Mouse (Mus musculus) CD4-positive naive resting alpha-beta T cell, adult 76 days (primary cell): ENCODE results near the gene Cd22. TPM values are rescaled to one million over a fixed set of nuclear protein-coding genes. Genes with fewer than 3 reads are reported as not detected.

Experiments
- total RNA-seq: library from RNA; stranded (reverse); gene quantifications from one replicate; pipeline ENCODE4 v1.2.4, GENCODE M21; 2023

Cd22 gene
- total RNA-seq, result 68.7 TPM

DNA sequence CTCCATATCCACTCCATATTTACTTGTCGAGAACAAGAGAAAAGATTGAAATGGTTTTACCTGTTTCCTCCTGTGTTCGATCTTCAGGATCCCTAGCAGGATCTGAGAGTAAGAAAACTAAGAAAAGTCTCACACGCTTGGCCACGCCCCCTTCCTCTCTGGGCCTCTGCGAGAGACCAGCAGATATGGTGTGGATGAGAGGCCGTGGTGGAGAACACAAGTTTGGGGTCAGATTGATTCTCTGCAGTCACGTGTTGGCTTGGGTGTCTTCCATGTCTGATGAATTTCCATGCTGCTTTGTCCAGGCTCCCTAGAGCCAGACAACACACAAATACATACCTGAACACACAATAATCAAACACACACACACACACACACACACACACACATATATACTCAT lies at the start of gene Cd22:
Cd22 (minus strand) TSS at position 167 of the 400 bp plus-strand sequence.

DNA sequence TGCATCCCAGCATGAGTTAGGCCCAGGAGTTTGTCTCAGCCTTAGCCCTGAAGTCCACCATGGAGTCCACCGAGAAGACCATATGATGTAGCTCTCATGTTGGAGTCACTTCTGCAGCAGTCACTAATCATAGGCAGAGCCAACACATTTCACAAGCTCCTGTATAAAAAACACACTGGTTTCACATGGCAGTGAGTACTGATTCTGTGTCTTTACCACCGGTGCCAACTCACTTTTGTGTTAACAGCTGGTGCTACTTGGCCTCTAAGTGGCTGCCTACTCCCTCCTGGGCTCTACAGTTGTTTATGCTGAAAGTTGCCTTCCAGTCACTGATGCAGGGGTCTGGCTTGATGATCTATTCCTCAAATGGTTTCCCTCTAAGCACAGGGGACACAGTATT lies 44.4 kb upstream of the Cd22 start, which contains the start of gene Hamp2:
Hamp2 (minus strand) TSS at position 101 of the 400 bp plus-strand sequence.

DNA sequence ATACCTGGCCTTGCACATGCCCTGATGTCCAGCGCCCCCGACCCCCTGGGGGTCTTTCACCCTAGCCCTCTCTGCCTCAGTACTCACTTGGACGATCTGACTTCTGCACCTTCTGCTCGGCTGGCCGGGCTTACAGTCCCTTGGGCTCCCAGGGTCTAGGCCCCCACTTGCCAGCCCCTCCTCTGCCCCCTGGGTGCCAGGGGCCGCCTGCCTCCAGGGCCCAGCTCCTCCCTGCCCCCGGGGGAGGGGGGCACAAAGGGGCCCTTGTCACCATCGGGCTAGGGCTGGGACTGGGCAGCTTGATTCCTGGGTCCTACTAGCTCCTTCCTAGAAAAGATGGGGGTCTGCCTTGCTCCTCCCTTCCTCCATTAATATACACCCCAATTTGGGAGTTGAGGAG lies 34.6 kb upstream of the Cd22 start, which contains the start of gene Mag:
Mag (minus strand) TSS at position 142 of the 400 bp plus-strand sequence.

DNA sequence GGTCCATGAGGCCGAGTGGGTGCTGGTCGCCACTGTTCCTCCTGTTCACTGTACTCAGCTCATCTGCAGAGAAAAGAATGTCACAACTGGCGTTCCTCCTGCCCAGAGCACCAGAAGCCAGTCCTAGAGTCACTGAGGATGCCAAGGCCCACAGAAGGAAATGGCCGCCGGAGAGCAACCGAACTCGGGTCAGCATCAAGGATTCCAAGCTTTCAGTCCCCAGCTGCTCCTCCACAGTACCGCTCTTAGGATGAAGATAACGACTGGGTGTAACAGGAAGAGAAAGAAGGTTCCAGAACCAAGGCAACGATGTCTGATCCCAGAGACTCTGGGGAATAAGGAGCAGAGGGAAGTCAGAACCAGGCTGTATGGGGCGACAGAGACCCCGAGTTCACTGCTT lies 18.7 kb downstream of the Cd22 start, which contains the start of gene Ffar1:
Ffar1 (minus strand) TSS at position 101 of the 400 bp plus-strand sequence.

DNA sequence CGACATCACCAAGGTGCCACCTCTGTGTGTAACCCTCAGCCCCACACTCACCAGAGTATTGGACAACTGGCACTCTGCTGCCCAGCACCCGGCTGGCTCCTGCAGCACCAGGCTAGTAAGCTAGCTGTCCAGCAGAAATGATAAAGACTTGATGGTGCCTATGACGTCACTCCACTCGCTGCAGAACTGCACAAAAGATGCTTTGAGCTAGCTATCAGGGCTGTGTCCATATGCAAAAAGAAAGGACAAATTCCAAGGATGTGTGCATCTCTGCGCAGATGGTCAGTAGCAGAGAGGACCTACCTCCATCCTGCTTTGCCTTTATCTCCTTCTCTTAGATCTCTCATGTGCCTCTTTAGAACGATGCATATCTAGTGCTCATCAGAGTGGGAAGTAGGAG lies 24.1 kb downstream of the Cd22 start, which contains the start of gene Ffar3:
Ffar3 (minus strand) TSS at position 101 of the 400 bp plus-strand sequence.

DNA sequence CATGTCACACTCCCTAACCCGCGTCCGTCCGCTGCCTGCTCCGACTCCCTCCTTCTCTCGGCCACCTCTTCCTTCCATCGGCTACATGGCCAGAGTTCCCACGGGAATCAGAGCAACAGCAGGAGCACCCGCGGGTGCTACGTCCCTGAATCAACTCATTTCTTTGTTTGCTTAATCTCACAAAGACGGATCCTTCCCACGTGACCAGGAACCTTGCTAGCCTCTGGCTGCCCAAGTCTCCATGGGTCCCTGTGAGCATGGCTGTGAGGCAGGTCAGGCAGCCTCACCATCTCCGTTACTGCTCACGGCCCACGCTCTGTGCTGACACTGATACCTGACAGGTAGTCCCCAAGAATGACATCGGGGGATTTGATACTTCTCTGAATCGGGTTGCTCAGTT lies 56.5 kb downstream of the Cd22 start, which contains the start of gene Ffar2:
Ffar2 (minus strand) TSS at position 101 of the 400 bp plus-strand sequence.

Other genes with a start within 250 kb of the Cd22 start
- not detected for gene Etv2, start 244.5 kb downstream of the Cd22 start, total RNA-seq
- gene Rbm42, start 230.0 kb downstream of the Cd22 start, total RNA-seq, result 95.6 TPM
- 33.8 TPM for gene Haus5, start 215.3 kb downstream of the Cd22 start, total RNA-seq
- gene Pmis2, start 208.7 kb downstream of the Cd22 start, total RNA-seq, result not detected
- gene 2200002J24Rik, start 181.4 kb downstream of the Cd22 start, total RNA-seq, result not detected
- not detected for gene Atp4a, start 168.1 kb downstream of the Cd22 start, total RNA-seq
- 29.7 TPM for gene Tmem147, start 150.8 kb downstream of the Cd22 start, total RNA-seq
- gene Gapdhs, start 136.7 kb downstream of the Cd22 start, total RNA-seq, result not detected
- 6.8 TPM for gene Sbsn, start 128.9 kb downstream of the Cd22 start, total RNA-seq
- gene Dmkn, start 116.6 kb downstream of the Cd22 start, total RNA-seq, result not detected
- gene Krtdap, start 92.4 kb downstream of the Cd22 start, total RNA-seq, result not detected
- 1.1 TPM for gene Ffar2, start 56.6 kb downstream of the Cd22 start, total RNA-seq
- not detected for gene Ffar3, start 24.2 kb downstream of the Cd22 start, total RNA-seq
- gene Ffar1, start 18.8 kb downstream of the Cd22 start, total RNA-seq, result 1.3 TPM
- gene Mag, start 34.5 kb upstream of the Cd22 start, total RNA-seq, result not detected
- gene Hamp2, start 44.3 kb upstream of the Cd22 start, total RNA-seq, result not detected
- not detected for gene Hamp, start 63.7 kb upstream of the Cd22 start, total RNA-seq
- 160 TPM for gene Usf2, start 76.5 kb upstream of the Cd22 start, total RNA-seq
- 2.4 TPM for gene Lsr, start 93.1 kb upstream of the Cd22 start, total RNA-seq
- gene Fam187b, start 93.4 kb upstream of the Cd22 start, total RNA-seq, result not detected
- gene Fxyd5, start 162.1 kb upstream of the Cd22 start, total RNA-seq, result 882 TPM
- gene Fxyd7, start 171.1 kb upstream of the Cd22 start, total RNA-seq, result not detected
- not detected for gene Fxyd1, start 176.9 kb upstream of the Cd22 start, total RNA-seq
- 0.18 TPM for gene Lgi4, start 179.0 kb upstream of the Cd22 start, total RNA-seq
- gene Fxyd3, start 196.4 kb upstream of the Cd22 start, total RNA-seq, result not detected
- gene Hpn, start 234.9 kb upstream of the Cd22 start, total RNA-seq, result 0.50 TPM
- gene Scn1b, start 246.7 kb upstream of the Cd22 start, total RNA-seq, result 1.6 TPM